Mouse (Mus musculus): ENCODE measurements around the gene Olfr1505.

DNA sequence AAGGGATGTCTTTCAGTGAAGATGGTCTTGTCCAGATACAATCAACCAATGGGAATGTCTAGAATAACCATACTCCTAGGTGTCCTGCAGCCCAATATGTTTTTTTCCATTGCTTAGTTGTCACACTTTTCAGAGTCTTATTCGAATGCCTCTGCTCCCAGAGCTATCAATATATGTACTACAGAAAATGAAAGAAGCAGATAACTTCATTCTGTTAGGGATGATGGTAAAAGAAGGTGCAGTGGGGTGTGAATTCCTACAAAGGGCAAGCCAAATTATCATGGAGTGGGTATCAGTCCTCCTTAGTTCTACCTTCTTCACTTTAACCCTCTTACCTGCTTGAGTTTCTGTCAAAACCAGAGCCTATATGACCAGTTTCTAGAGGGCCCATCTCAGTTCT lies 15.5 kb upstream of the Olfr1505 start, which contains the start of gene Olfr1504:
- TF ChIP-seq CTCF (IDR thresholded peaks at IDR 0.05; ENCODE audit: low read depth) (no peak), EP300 (optimal IDR thresholded peaks at IDR 0.05) (no peak)
